Mouse (Mus musculus): ENCODE measurements around the gene Gpsm3. TPM values are rescaled to one million over a fixed set of nuclear protein-coding genes. Genes with fewer than 3 reads are reported as not detected.

Gene Gpsm3
- polyA plus RNA-seq, 1 experiment from 2014 or later, result 18.5 TPM

GRCm38 (mm10) chr17:34613830-34614229, 24.2 kb downstream of the Gpsm3 start:
- no peaks in the 10 kb centered on the region for H3K9me3 ChIP-seq (replicated peaks; ENCODE audit: control insufficient read depth, low read length)
- no peak overlapping the region for H3K27ac ChIP-seq (ENCODE audit: low read length)
- ATAC-seq (replicated peaks; ENCODE audit: extremely low read depth, insufficient read depth, low FRiP score), result no peak
- H3K27me3 ChIP-seq (ENCODE audit: control insufficient read depth, insufficient read depth, low read length), result no peaks in the 10 kb centered on the region
- H3K36me3 ChIP-seq (ENCODE audit: control insufficient read depth, insufficient read depth), result peaks cover 24% of the 10 kb centered on the region
- WGBS, result 88% methylated on average over 10 of the region's 10 CpGs
- H3K4me2 ChIP-seq (ENCODE audit: low read depth, low read length), result no peak overlapping the region
- H3K4me1 ChIP-seq (ENCODE audit: control insufficient read depth, insufficient read depth, low read length), result peaks cover 4% of the 10 kb centered on the region
- H3K4me3 ChIP-seq (ENCODE audit: low read length), result no peak overlapping the region
- no peak overlapping the region for H3K9ac ChIP-seq (ENCODE audit: low read length)

DNA sequence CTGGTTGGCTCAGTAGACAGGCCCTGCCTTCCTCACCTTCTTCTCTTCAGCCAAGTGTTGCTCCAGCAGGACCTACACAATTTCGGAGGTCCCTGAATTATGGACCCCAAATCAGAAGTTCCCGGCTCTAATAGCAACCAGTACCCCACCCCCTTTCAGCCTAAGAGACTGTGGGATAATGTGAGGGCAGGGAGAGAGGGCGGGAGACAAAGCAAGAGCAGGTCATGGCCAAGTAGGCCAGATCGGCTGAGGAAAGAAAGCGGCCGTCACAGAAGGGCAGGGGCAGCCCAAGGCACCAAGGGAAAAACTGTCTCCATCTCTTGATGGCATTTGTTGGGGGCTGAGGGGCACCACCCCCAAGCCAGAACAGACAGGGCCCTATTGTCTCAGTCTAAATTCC, 26.3 kb downstream of the Gpsm3 start, which contains the start of gene Egfl8:
Egfl8 (minus strand) TSS at position 101 of the 400 bp plus-strand sequence.
- Histone ChIP-seq H3K36me3 (ENCODE audit: control insufficient read depth, insufficient read depth) (peaks cover 27% of the 10 kb centered on the region), H3K4me2 (ENCODE audit: low read depth, low read length) (no peak within 1 kb of the TSS), H3K27me3 (ENCODE audit: control insufficient read depth, insufficient read depth, low read length) (no peaks in the 10 kb centered on the region), H3K4me3 (ENCODE audit: low read length) (no peak within 1 kb of the TSS), H3K27ac (ENCODE audit: low read length) (no peak within 1 kb of the TSS), H3K4me1 (ENCODE audit: control insufficient read depth, insufficient read depth, low read length) (no peaks in the 10 kb centered on the region), H3K9me3 (replicated peaks; ENCODE audit: control insufficient read depth, low read length) (no peaks in the 10 kb centered on the region), H3K9ac (ENCODE audit: low read length) (no peak within 1 kb of the TSS)
- 70% methylated on average over 6 of the region's 6 CpGs for WGBS
- no peak for ATAC-seq (replicated peaks; ENCODE audit: extremely low read depth, insufficient read depth, low FRiP score)

GRCm38 (mm10) chr17:34618999-34619398, 29.4 kb downstream of the Gpsm3 start:
- no peak overlapping the region for H3K27ac ChIP-seq (ENCODE audit: low read length)
- no peak overlapping the region for H3K9ac ChIP-seq (ENCODE audit: low read length)
- H3K27me3 ChIP-seq (ENCODE audit: control insufficient read depth, insufficient read depth, low read length), result no peaks in the 10 kb centered on the region
- 21% methylated on average over 6 of the region's 6 CpGs for WGBS
- H3K36me3 ChIP-seq (ENCODE audit: control insufficient read depth, insufficient read depth), result peaks cover 26% of the 10 kb centered on the region
- H3K4me3 ChIP-seq (ENCODE audit: low read length), result no peak overlapping the region
- H3K4me2 ChIP-seq (ENCODE audit: low read depth, low read length), result no peak overlapping the region
- ATAC-seq (replicated peaks; ENCODE audit: extremely low read depth, insufficient read depth, low FRiP score), result no peak
- H3K4me1 ChIP-seq (ENCODE audit: control insufficient read depth, insufficient read depth, low read length), result no peaks in the 10 kb centered on the region
- no peaks in the 10 kb centered on the region for H3K9me3 ChIP-seq (replicated peaks; ENCODE audit: control insufficient read depth, low read length)

- Histone ChIP-seq H3K36me3 (ENCODE audit: control insufficient read depth, insufficient read depth) (peaks cover 23% of the 10 kb centered on the region), H3K27ac (ENCODE audit: low read length) (no peak overlapping the region), H3K4me3 (ENCODE audit: low read length) (no peak overlapping the region), H3K9me3 (replicated peaks; ENCODE audit: control insufficient read depth, low read length) (no peaks in the 10 kb centered on the region), H3K4me2 (ENCODE audit: low read depth, low read length) (no peak overlapping the region), H3K27me3 (ENCODE audit: control insufficient read depth, insufficient read depth, low read length) (no peaks in the 10 kb centered on the region), H3K9ac (ENCODE audit: low read length) (no peak overlapping the region), H3K4me1 (ENCODE audit: control insufficient read depth, insufficient read depth, low read length) (peaks cover under 1% of the 10 kb centered on the region)
- WGBS, result 87% methylated on average over 8 of the region's 8 CpGs
- no peak for ATAC-seq (replicated peaks; ENCODE audit: extremely low read depth, insufficient read depth, low FRiP score)
Measured at GRCm38 (mm10) chr17:34621006-34621405, 31.4 kb downstream of the Gpsm3 start.

GRCm38 (mm10) chr17:34623161-34623560, 33.6 kb downstream of the Gpsm3 start:
- peaks cover 18% of the 10 kb centered on the region for H3K36me3 ChIP-seq (ENCODE audit: control insufficient read depth, insufficient read depth)
- H3K27ac ChIP-seq (ENCODE audit: low read length), result no peak overlapping the region
- WGBS, result 84% methylated on average over 9 of the region's 9 CpGs
- H3K9ac ChIP-seq (ENCODE audit: low read length), result no peak overlapping the region
- no peak overlapping the region for H3K4me3 ChIP-seq (ENCODE audit: low read length)
- H3K9me3 ChIP-seq (replicated peaks; ENCODE audit: control insufficient read depth, low read length), result no peaks in the 10 kb centered on the region
- no peak overlapping the region for H3K4me2 ChIP-seq (ENCODE audit: low read depth, low read length)
- ATAC-seq (replicated peaks; ENCODE audit: extremely low read depth, insufficient read depth, low FRiP score), result no peak
- no peaks in the 10 kb centered on the region for H3K27me3 ChIP-seq (ENCODE audit: control insufficient read depth, insufficient read depth, low read length)
- H3K4me1 ChIP-seq (ENCODE audit: control insufficient read depth, insufficient read depth, low read length), result peaks cover 9% of the 10 kb centered on the region

DNA sequence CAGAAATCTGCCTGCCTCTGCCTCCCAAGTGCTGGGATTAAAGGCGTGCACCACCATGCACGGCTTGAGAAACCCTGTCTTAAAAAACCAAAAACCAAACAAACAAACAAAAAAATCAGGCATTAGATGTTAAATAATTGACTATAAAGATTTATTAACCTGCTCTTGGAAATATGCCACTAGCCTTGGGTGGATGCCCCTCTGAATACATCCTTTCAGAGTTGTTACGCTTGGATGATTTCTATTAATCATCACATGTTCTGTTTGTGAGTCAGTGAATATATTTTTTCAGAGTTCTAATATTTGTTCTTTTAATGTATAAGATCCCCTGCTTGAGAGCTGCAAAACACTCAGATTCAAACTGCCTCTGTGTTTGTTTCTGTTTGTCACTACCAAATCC, 35.4 kb downstream of the Gpsm3 start:
- peaks cover 3% of the 10 kb centered on the region for H3K27me3 ChIP-seq (ENCODE audit: control insufficient read depth, insufficient read depth, low read length)
- 91% methylated on average over 3 of the region's 3 CpGs for WGBS
- no peaks in the 10 kb centered on the region for H3K9me3 ChIP-seq (replicated peaks; ENCODE audit: control insufficient read depth, low read length)
- H3K36me3 ChIP-seq (ENCODE audit: control insufficient read depth, insufficient read depth), result peaks cover 14% of the 10 kb centered on the region
- H3K9ac ChIP-seq (ENCODE audit: low read length), result no peak overlapping the region
- ATAC-seq (replicated peaks; ENCODE audit: extremely low read depth, insufficient read depth, low FRiP score), result no peak
- H3K4me1 ChIP-seq (ENCODE audit: control insufficient read depth, insufficient read depth, low read length), result peaks cover 21% of the 10 kb centered on the region
- no peak overlapping the region for H3K4me3 ChIP-seq (ENCODE audit: low read length)
- no peak overlapping the region for H3K4me2 ChIP-seq (ENCODE audit: low read depth, low read length)
- H3K27ac ChIP-seq (ENCODE audit: low read length), result no peak overlapping the region

- H3K4me3 ChIP-seq (ENCODE audit: low read length), result peak overlapping the region; percentile 83
- peak overlapping the region; percentile 96 for H3K27ac ChIP-seq (ENCODE audit: low read length)
- H3K27me3 ChIP-seq (ENCODE audit: control insufficient read depth, insufficient read depth, low read length), result peaks cover 15% of the 10 kb centered on the region
- H3K36me3 ChIP-seq (ENCODE audit: control insufficient read depth, insufficient read depth), result peaks cover 12% of the 10 kb centered on the region
- peak overlapping the region; percentile 78 for H3K4me2 ChIP-seq (ENCODE audit: low read depth, low read length)
- H3K9me3 ChIP-seq (replicated peaks; ENCODE audit: control insufficient read depth, low read length), result no peaks in the 10 kb centered on the region
- no peak for ATAC-seq (replicated peaks; ENCODE audit: extremely low read depth, insufficient read depth, low FRiP score)
- H3K4me1 ChIP-seq (ENCODE audit: control insufficient read depth, insufficient read depth, low read length), result peaks cover 26% of the 10 kb centered on the region
- 49% methylated on average over 16 of the region's 16 CpGs for WGBS
- peak overlapping the region; percentile 84 for H3K9ac ChIP-seq (ENCODE audit: low read length)
Measured at GRCm38 (mm10) chr17:34626062-34626772, 36.6 kb downstream of the Gpsm3 start.

DNA sequence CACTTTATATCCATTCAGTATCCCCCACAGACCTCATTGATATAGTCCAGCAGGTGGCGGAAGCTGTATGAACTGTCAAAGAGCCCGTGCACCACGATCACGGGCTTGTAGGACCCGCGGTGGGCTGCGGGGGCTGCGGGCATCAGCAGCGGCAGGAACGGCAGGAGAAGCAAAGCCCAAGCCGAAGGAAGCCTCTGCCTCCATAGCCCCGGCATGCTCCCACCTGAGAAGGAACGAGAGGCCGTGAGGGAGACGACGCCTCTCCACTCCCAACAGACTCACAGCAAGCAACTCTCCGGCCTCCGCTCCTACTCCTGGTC, 37.1 kb downstream of the Gpsm3 start:
- peak overlapping the region; percentile 78 for H3K4me2 ChIP-seq (ENCODE audit: low read depth, low read length)
- peaks cover 20% of the 10 kb centered on the region for H3K27me3 ChIP-seq (ENCODE audit: control insufficient read depth, insufficient read depth, low read length)
- peak overlapping the region; percentile 84 for H3K9ac ChIP-seq (ENCODE audit: low read length)
- under 1% methylated on average over 18 of the region's 18 CpGs for WGBS
- H3K4me1 ChIP-seq (ENCODE audit: control insufficient read depth, insufficient read depth, low read length), result peaks cover 26% of the 10 kb centered on the region
- ATAC-seq (replicated peaks; ENCODE audit: extremely low read depth, insufficient read depth, low FRiP score), result 0 out of 2 replicates have a peak, but pooled peaks have one; percentile 15
- no peaks in the 10 kb centered on the region for H3K9me3 ChIP-seq (replicated peaks; ENCODE audit: control insufficient read depth, low read length)
- peak overlapping the region; percentile 96 for H3K27ac ChIP-seq (ENCODE audit: low read length)
- H3K4me3 ChIP-seq (ENCODE audit: low read length), result peak overlapping the region; percentile 83
- peaks cover 9% of the 10 kb centered on the region for H3K36me3 ChIP-seq (ENCODE audit: control insufficient read depth, insufficient read depth)

GRCm38 (mm10) chr17:34627093-34627942, 37.7 kb downstream of the Gpsm3 start:
- Histone ChIP-seq H3K4me3 (ENCODE audit: low read length) (peak overlapping the region; percentile 83), H3K4me1 (ENCODE audit: control insufficient read depth, insufficient read depth, low read length) (peaks cover 28% of the 10 kb centered on the region), H3K27me3 (ENCODE audit: control insufficient read depth, insufficient read depth, low read length) (peaks cover 22% of the 10 kb centered on the region), H3K9ac (ENCODE audit: low read length) (peak overlapping the region; percentile 84), H3K27ac (ENCODE audit: low read length) (peak overlapping the region; percentile 96), H3K9me3 (replicated peaks; ENCODE audit: control insufficient read depth, low read length) (no peaks in the 10 kb centered on the region), H3K4me2 (ENCODE audit: low read depth, low read length) (peak overlapping the region; percentile 78), H3K36me3 (ENCODE audit: control insufficient read depth, insufficient read depth) (peaks cover 7% of the 10 kb centered on the region)
- ATAC-seq (replicated peaks; ENCODE audit: extremely low read depth, insufficient read depth, low FRiP score), result peak; percentile 82
- under 1% methylated on average over 42 of the region's 45 CpGs for WGBS

All from heart, embryonic 16.5 days (tissue).